Mouse (Mus musculus) C2C12 (cell line): ENCODE results near the gene Ppm1h. TPM values are rescaled to one million over a fixed set of nuclear protein-coding genes. Genes with fewer than 3 reads are reported as not detected.

ENCODE experiments used
- H3K27me3 ChIP-seq: one replicate; pipeline ENCODE4 v1.6.1; 2011; ENCODE audit not compliant: control insufficient read depth, insufficient read depth, insufficient read length
- H3K36me3 ChIP-seq: one replicate; pipeline ENCODE4 v1.6.1; 2011; ENCODE audit not compliant: control insufficient read depth, insufficient read depth
- H3K4me3 ChIP-seq: one replicate; pipeline ENCODE4 v1.5.1; 2011; ENCODE audit warnings: mild to moderate bottlenecking, control low read depth; ENCODE audit not compliant: poor library complexity, insufficient read depth, severe bottlenecking
- H3K79me2 ChIP-seq: one replicate; pipeline ENCODE4 v1.6.1; 2011; ENCODE audit not compliant: control insufficient read depth, insufficient read depth
- H3K79me3 ChIP-seq: one replicate; pipeline ENCODE4 v1.6.1; 2011; ENCODE audit warnings: low read depth, control low read depth
- H3ac ChIP-seq: one replicate; pipeline ENCODE3; 2011; ENCODE audit warnings: low read depth; ENCODE audit not compliant: control insufficient read depth, insufficient read length
- CEBPB ChIP-seq: IDR thresholded peaks from one replicate; pipeline ENCODE4 v1.6.1; 2011; ENCODE audit warnings: low read depth, mild to moderate bottlenecking, control low read depth, moderate library complexity
- CTCF ChIP-seq: IDR thresholded peaks from one replicate; pipeline ENCODE4 v1.5.1; 2011; ENCODE audit not compliant: control insufficient read depth, insufficient read depth, insufficient read length
- FOSL1 ChIP-seq: IDR thresholded peaks from one replicate; pipeline ENCODE4 v1.8.0; 2011; ENCODE audit warnings: mild to moderate bottlenecking, low read length; ENCODE audit not compliant: poor library complexity, insufficient read depth, severe bottlenecking
- MAX ChIP-seq: IDR thresholded peaks from one replicate; pipeline ENCODE4 v1.6.1; 2011; ENCODE audit warnings: mild to moderate bottlenecking, control low read depth
- MYOD1 ChIP-seq: IDR thresholded peaks from one replicate; pipeline ENCODE4 v1.6.1; 2011; ENCODE audit warnings: low read depth; ENCODE audit not compliant: control insufficient read depth, insufficient read length
- MYOG ChIP-seq: IDR thresholded peaks from one replicate; pipeline ENCODE4 v1.6.1; 2011; ENCODE audit not compliant: control insufficient read depth, insufficient read length; ENCODE audit errors: extremely low read depth
- USF1 ChIP-seq: IDR thresholded peaks from one replicate; pipeline ENCODE4 v1.6.1; 2011; ENCODE audit warnings: low read depth, mild to moderate bottlenecking, control low read depth, moderate library complexity
- polyA plus RNA-seq: library from polyadenylated mRNA; unstranded; fragments of >200 nt; fragmentation: generic; extraction: Trizol; gene quantifications from one replicate; pipeline ENCODE4 v1.2.1, GENCODE M21; 2012; ENCODE audit warnings: missing spikeins

Ppm1h gene
- polyA plus RNA-seq, 1 experiment, result 0.06 TPM

DNA sequence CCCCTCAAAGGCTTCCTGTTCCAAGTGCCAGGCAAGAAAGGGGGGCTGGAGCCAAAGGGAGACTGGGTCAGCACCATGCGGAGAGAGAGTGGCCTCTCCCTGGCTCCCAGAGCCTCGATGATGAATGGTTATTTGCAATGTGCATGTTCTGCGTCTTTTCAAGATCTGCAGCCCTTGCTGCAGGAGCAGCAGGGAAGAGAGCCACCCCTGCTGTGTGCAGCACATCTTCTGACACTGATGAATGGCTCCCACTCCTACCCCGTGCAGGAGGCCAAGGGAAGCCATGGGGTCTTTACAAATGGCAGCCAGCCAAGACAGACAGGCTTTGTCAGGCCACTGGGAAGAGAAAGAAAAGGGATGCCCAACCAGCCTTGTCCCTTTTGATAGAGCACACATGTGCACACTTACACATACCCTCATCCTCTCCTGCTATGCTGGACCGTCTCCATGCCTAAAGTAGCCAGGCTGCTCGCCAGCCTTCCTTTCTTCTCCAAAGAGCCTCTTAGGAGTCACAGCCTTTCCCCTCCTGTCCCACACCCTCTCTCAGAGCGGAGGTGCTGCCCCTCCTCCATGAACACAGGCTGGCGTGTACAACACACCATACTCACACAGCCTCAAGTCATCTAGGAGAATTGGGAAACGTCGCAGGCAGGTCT lies 209.1 kb downstream of the Ppm1h start:
- Histone ChIP-seq H3K36me3 (no peaks in the 10 kb centered on the region), H3K79me3 (no peaks in the 10 kb centered on the region), H3K4me3 (no peak overlapping the region), H3K79me2 (no peaks in the 10 kb centered on the region), H3ac (no peak overlapping the region), H3K27me3 (no peaks in the 10 kb centered on the region)
- TF ChIP-seq FOSL1, result no peak
- TF ChIP-seq CTCF, result no peak
- TF ChIP-seq MYOG, result no peak
- TF ChIP-seq MAX, result no peak
- TF ChIP-seq CEBPB, result no peak

DNA sequence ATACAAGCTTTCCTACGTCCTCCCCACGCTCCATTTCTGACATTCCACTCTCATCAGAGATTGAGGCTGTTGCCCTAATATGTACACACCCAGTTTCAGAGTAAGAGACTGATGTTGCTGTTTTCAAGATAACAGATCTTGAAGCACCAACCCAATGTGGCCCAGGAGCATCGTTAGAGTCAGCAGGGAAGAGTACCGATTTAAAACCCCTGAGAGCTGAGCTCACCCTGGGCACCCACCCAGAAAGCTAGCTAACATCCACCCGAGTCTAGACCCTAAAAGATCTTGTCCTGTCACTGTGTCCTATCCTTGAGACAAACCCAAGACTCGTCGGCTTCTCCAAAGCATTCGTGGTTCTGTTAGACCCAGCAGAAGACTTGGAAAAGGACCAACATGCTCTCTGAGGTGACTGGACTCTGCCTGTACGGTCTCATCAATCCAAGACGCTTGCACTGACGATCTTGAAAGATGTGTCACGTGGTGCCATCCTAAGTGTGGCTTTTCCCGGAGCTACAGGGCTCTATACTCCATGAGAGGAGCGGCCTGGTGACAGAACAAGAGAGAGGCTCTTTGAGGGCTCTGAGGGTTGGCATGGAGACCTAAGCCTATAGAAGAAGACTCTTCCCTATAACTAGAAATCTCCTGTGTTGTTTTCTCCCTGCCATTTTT lies 212.3 kb downstream of the Ppm1h start:
- H3K79me2 ChIP-seq, result no peaks in the 10 kb centered on the region
- no peaks in the 10 kb centered on the region for H3K36me3 ChIP-seq
- no peaks in the 10 kb centered on the region for H3K79me3 ChIP-seq
- H3K4me3 ChIP-seq, result no peak overlapping the region
- H3K27me3 ChIP-seq, result no peaks in the 10 kb centered on the region
- TF ChIP-seq FOSL1, result no peak
- TF ChIP-seq USF1, result peak; percentile 57
- H3ac ChIP-seq, result no peak overlapping the region

DNA sequence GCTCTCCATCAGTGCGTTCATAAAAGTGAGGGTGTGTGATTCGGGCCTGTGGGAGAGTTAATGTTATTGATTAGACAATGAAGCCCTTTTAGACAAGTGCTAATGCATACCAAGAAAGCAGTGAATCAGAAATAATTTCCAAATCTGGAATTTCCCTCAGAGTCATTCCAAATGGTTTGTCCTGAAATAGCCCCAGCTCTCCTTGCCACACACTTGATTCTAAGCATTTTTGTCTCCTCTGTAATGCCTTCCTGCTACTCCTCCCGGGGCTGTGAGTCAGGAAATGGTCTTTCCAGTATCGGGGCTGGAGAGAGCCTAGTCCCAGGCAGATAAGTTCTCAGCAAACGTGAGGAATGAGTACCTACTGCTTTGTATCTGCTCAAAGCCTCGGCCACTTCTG lies 212.9 kb downstream of the Ppm1h start:
- Histone ChIP-seq H3K36me3 (no peaks in the 10 kb centered on the region), H3K4me3 (no peak overlapping the region), H3K27me3 (no peaks in the 10 kb centered on the region), H3K79me3 (no peaks in the 10 kb centered on the region), H3K79me2 (no peaks in the 10 kb centered on the region), H3ac (no peak overlapping the region)
- TF ChIP-seq CEBPB, result no peak
- TF ChIP-seq MAX, result no peak
- no peak for TF ChIP-seq FOSL1

DNA sequence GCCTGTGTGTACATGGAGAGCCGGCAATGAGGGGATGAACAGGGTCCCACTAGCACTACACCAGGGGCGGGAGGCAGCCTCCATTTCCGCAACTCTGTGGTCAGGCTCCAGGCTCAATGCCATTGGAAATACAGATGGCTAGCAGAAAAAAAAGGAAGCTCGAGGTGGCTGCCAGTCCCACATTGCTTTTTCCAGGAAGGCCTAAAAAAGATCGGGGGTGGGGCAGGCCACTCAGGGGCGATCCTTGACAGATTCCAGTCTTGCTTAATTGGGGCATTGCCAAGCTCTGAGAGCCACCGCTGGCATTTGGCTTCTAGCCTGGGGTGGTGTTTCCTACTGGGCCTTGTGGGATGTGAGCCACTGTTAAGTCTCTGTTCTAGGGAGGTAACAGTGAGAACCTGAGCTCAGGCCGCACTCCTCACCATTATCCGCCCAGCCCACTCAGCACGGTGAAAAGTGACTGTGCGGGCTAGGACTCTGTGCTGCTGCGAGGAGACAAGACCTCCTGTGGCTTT lies 216.1 kb downstream of the Ppm1h start:
- TF ChIP-seq FOSL1 (no peak), USF1 (no peak), MAX (no peak), CEBPB (no peak), CTCF (no peak), MYOG (no peak), MYOD1 (no peak)
- Histone ChIP-seq H3K36me3 (no peaks in the 10 kb centered on the region), H3K79me2 (no peaks in the 10 kb centered on the region), H3K79me3 (no peaks in the 10 kb centered on the region), H3K27me3 (no peaks in the 10 kb centered on the region), H3ac (no peak overlapping the region), H3K4me3 (no peak overlapping the region)

DNA sequence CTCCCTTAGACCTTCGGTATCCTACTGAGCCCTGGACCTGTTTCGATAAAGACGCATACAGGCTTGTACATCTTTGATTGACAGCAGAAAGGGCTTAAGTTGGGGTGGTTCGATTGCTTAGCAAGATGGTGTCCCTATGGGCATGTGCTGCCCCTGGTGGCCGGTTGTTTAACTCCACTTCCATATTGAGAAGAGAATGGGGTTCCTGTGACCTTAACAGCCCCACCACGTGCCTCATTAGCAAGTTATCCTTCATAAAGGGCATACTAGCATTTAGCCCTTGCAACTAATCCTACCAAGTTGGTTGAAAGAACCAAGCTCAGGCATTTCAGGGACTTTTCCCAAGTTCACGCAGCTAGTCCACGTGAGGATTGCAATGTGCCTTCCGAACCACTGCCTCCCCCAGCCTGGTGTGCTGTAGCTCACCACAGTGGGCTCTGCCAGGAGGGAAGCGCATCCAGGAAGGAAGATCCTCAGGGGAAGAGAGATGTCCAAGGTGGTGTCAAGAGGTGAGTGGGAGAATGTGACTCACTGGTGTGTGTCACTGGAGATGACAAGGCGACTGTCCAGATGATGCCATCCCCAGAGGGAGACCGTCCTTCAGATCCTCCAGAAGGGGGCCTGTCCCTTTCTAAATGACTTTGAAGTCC lies 216.7 kb downstream of the Ppm1h start:
- TF ChIP-seq CTCF, result no peak
- no peak for TF ChIP-seq MYOD1
- no peak for TF ChIP-seq CEBPB
- TF ChIP-seq FOSL1, result no peak
- TF ChIP-seq MYOG, result no peak
- TF ChIP-seq USF1, result no peak
- no peak for TF ChIP-seq MAX
- Histone ChIP-seq H3ac (no peak overlapping the region), H3K4me3 (no peak overlapping the region), H3K79me2 (no peaks in the 10 kb centered on the region), H3K36me3 (no peaks in the 10 kb centered on the region), H3K27me3 (no peaks in the 10 kb centered on the region), H3K79me3 (no peaks in the 10 kb centered on the region)

DNA sequence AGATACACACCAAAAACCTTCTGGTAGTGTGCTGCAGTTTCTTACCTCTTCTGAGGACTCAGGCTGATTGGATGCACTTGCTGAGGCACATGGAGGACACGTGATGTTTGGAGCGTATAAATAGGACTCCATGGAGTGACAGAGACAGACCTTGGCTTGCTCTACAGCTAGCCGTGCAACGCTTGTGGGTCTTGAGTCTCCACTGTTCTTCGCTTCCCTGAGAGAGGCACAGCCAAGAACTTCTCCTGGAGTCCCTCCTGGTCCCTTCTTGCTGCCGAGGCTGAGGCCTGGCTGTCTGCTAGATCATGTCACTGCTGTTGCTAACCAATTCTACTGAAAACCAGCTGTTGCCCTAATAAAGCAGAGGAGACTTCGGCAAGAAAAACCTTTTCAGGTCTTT lies 221.4 kb downstream of the Ppm1h start:
- Histone ChIP-seq H3K4me3 (no peak overlapping the region), H3K27me3 (no peaks in the 10 kb centered on the region), H3ac (no peak overlapping the region), H3K79me3 (no peaks in the 10 kb centered on the region), H3K79me2 (no peaks in the 10 kb centered on the region), H3K36me3 (no peaks in the 10 kb centered on the region)
- no peak for TF ChIP-seq CTCF
- TF ChIP-seq USF1, result peak; percentile 2
